Mouse (Mus musculus): ENCODE results near the gene Nudt8. TPM values are rescaled to one million over a fixed set of nuclear protein-coding genes. Genes with fewer than 3 reads are reported as not detected.

Gene Nudt8
- polyA plus RNA-seq, 1 experiment from 2014 or later, result 48.8 TPM

Other genes with a start within 250 kb of the Nudt8 start
- 22.2 and 27.6 TPM in 2 replicates for gene Kmt5b, start 233.2 kb upstream of the Nudt8 start, polyA plus RNA-seq (2014; fragmentation: Nextera tagmentation; extraction: Ambion mirVana)
- gene Chka, start 148.8 kb upstream of the Nudt8 start, polyA plus RNA-seq (2014; fragmentation: Nextera tagmentation; extraction: Ambion mirVana), result 26.6 and 27.9 TPM in 2 replicates
- gene Tcirg1, start 93.4 kb upstream of the Nudt8 start, polyA plus RNA-seq (2014; fragmentation: Nextera tagmentation; extraction: Ambion mirVana), result 16.2 and 18.7 TPM in 2 replicates
- 364 and 376 TPM in 2 replicates for gene Ndufs8, start 87.8 kb upstream of the Nudt8 start, polyA plus RNA-seq (2014; fragmentation: Nextera tagmentation; extraction: Ambion mirVana)
- 2.3 and 2.4 TPM in 2 replicates for gene Aldh3b1, start 70.8 kb upstream of the Nudt8 start, polyA plus RNA-seq (2014; fragmentation: Nextera tagmentation; extraction: Ambion mirVana)
- gene Unc93b1, start 65.4 kb upstream of the Nudt8 start, polyA plus RNA-seq (2014; fragmentation: Nextera tagmentation; extraction: Ambion mirVana), result 4.5 and 6.2 TPM in 2 replicates
- gene Aldh3b3, start 41.9 kb upstream of the Nudt8 start, polyA plus RNA-seq (2014; fragmentation: Nextera tagmentation; extraction: Ambion mirVana), result not detected in 2 replicates
- gene Aldh3b2, start 28.3 kb upstream of the Nudt8 start, polyA plus RNA-seq (2014; fragmentation: Nextera tagmentation; extraction: Ambion mirVana), result 0.16 TPM in 1 of 2 replicates, not detected in the other
- gene Acy3, start 14.0 kb upstream of the Nudt8 start, polyA plus RNA-seq (2014; fragmentation: Nextera tagmentation; extraction: Ambion mirVana), result 8.0 and 11.3 TPM in 2 replicates
- 0.11 TPM in 1 of 2 replicates, not detected in the other for gene Tbx10, start 7.8 kb upstream of the Nudt8 start, polyA plus RNA-seq (2014; fragmentation: Nextera tagmentation; extraction: Ambion mirVana)
- 2.3 and 2.5 TPM in 2 replicates for gene Gm49405, start within 50 bp of the Nudt8 start, polyA plus RNA-seq (2014; fragmentation: Nextera tagmentation; extraction: Ambion mirVana)
- gene Doc2g, start 2.7 kb downstream of the Nudt8 start, polyA plus RNA-seq (2014; fragmentation: Nextera tagmentation; extraction: Ambion mirVana), result 64.5 and 65.9 TPM in 2 replicates
- 369 and 417 TPM in 2 replicates for gene Ndufv1, start 12.2 kb downstream of the Nudt8 start, polyA plus RNA-seq (2014; fragmentation: Nextera tagmentation; extraction: Ambion mirVana)
- gene Gstp1, start 37.4 kb downstream of the Nudt8 start, polyA plus RNA-seq (2014; fragmentation: Nextera tagmentation; extraction: Ambion mirVana), result 359 and 387 TPM in 2 replicates
- 2.9 and 3.4 TPM in 2 replicates for gene Gstp2, start 45.4 kb downstream of the Nudt8 start, polyA plus RNA-seq (2014; fragmentation: Nextera tagmentation; extraction: Ambion mirVana)
- gene Gstp3, start 59.0 kb downstream of the Nudt8 start, polyA plus RNA-seq (2014; fragmentation: Nextera tagmentation; extraction: Ambion mirVana), result 0.49 TPM in 1 of 2 replicates, not detected in the other
- gene Cabp2, start 81.0 kb downstream of the Nudt8 start, polyA plus RNA-seq (2014; fragmentation: Nextera tagmentation; extraction: Ambion mirVana), result not detected in 2 replicates
- gene Cdk2ap2, start 96.6 kb downstream of the Nudt8 start, polyA plus RNA-seq (2014; fragmentation: Nextera tagmentation; extraction: Ambion mirVana), result 63.4 and 64.0 TPM in 2 replicates
- 15.5 and 17.3 TPM in 2 replicates for gene Pitpnm1, start 99.4 kb downstream of the Nudt8 start, polyA plus RNA-seq (2014; fragmentation: Nextera tagmentation; extraction: Ambion mirVana)
- gene Aip, start 125.3 kb downstream of the Nudt8 start, polyA plus RNA-seq (2014; fragmentation: Nextera tagmentation; extraction: Ambion mirVana), result 91.4 and 93.4 TPM in 2 replicates
- not detected in 2 replicates for gene Gpr152, start 139.2 kb downstream of the Nudt8 start, polyA plus RNA-seq (2014; fragmentation: Nextera tagmentation; extraction: Ambion mirVana)
- not detected in 2 replicates for gene Cabp4, start 143.5 kb downstream of the Nudt8 start, polyA plus RNA-seq (2014; fragmentation: Nextera tagmentation; extraction: Ambion mirVana)
- 109 and 113 TPM in 2 replicates for gene Coro1b, start 148.0 kb downstream of the Nudt8 start, polyA plus RNA-seq (2014; fragmentation: Nextera tagmentation; extraction: Ambion mirVana)
- gene Ptprcap, start 153.0 kb downstream of the Nudt8 start, polyA plus RNA-seq (2014; fragmentation: Nextera tagmentation; extraction: Ambion mirVana), result 1.3 and 1.7 TPM in 2 replicates
- 34.3 and 38.1 TPM in 2 replicates for gene Rps6kb2, start 162.8 kb downstream of the Nudt8 start, polyA plus RNA-seq (2014; fragmentation: Nextera tagmentation; extraction: Ambion mirVana)
- gene Carns1, start 174.9 kb downstream of the Nudt8 start, polyA plus RNA-seq (2014; fragmentation: Nextera tagmentation; extraction: Ambion mirVana), result 2.1 and 2.8 TPM in 2 replicates
- 1.0 and 1.3 TPM in 2 replicates for gene Tbc1d10c, start 190.7 kb downstream of the Nudt8 start, polyA plus RNA-seq (2014; fragmentation: Nextera tagmentation; extraction: Ambion mirVana)
- gene Ppp1ca, start 191.5 kb downstream of the Nudt8 start, polyA plus RNA-seq (2014; fragmentation: Nextera tagmentation; extraction: Ambion mirVana), result 749 and 760 TPM in 2 replicates
- gene Rad9a, start 201.1 kb downstream of the Nudt8 start, polyA plus RNA-seq (2014; fragmentation: Nextera tagmentation; extraction: Ambion mirVana), result 20.6 and 24.1 TPM in 2 replicates
- 1.2 and 2.5 TPM in 2 replicates for gene Clcf1, start 213.7 kb downstream of the Nudt8 start, polyA plus RNA-seq (2014; fragmentation: Nextera tagmentation; extraction: Ambion mirVana)
- gene AC109138.7, start 213.8 kb downstream of the Nudt8 start, polyA plus RNA-seq (2014; fragmentation: Nextera tagmentation; extraction: Ambion mirVana), result not detected in 2 replicates
- 17.4 and 19.5 TPM in 2 replicates for gene Pold4, start 231.3 kb downstream of the Nudt8 start, polyA plus RNA-seq (2014; fragmentation: Nextera tagmentation; extraction: Ambion mirVana)